Mouse (Mus musculus): Measurements from ENCODE around the gene A630076J17Rik.

Gene A630076J17Rik

GRCm38 (mm10) chr3:107230527-107230926 lies at the start of gene A630076J17Rik:
A630076J17Rik (plus strand) TSS chr3:107230614.
- DNase-seq (ENCODE audit: low read depth): no peak

- DNase-seq (ENCODE audit: low read depth): no peak
Observed at GRCm38 (mm10) chr3:107180860-107181259, 49.6 kb upstream of the A630076J17Rik start.

DNA sequence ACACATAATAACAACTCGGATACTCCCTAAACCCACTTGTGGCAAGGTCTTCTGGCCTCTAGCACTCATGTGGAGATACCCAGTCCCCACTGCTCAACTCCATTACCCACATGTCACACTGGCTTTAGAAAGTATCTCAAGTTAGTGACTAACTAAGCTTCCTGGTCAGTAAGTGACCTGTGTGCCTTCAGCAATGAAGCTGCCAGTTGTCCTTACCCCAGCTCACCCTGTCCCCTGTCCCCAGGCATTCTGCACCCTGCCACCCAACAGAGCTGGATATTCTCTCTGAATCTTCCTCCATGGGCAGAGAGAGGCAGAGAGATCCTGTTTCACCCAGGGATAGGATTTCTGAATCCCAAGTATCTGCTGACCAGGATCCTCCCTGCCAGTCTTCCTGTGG lies 47.7 kb upstream of the A630076J17Rik start, which contains the start of gene Kcna10:
Gene Kcna10 (plus strand): TSS at position 301 of the 400 bp plus-strand sequence.
- no peak for DNase-seq (ENCODE audit: low read depth)

- peak; percentile 22 for DNase-seq (ENCODE audit: low read depth)
Observed at GRCm38 (mm10) chr3:107183178-107183577, 47.2 kb upstream of the A630076J17Rik start.

GRCm38 (mm10) chr3:107185597-107185996 lies 44.8 kb upstream of the A630076J17Rik start:
- DNase-seq (ENCODE audit: low read depth): no peak

DNA sequence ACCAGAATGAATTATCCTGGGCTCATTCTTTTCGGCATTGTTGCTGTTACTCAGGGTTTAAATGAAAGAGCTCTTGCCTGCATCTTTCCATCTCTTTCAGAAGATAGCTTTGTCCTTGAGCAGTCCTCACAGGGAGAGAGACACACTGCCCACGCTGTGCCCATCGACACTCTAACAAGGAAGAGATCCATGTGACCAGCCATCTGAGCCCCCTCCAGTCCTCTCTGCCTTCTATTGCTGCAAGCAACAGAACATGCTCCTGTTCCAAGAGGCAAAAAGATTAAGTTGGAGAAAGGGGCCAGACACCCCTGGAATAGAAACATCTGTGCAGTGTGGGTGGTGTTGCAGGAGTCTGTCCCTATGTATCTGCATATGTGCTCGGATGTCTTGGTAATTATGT lies 43.4 kb upstream of the A630076J17Rik start:
- DNase-seq (ENCODE audit: low read depth): no peak

GRCm38 (mm10) chr3:107188226-107188899 lies 42.1 kb upstream of the A630076J17Rik start:
- DNase-seq (ENCODE audit: low read depth): peak; percentile 44

DNA sequence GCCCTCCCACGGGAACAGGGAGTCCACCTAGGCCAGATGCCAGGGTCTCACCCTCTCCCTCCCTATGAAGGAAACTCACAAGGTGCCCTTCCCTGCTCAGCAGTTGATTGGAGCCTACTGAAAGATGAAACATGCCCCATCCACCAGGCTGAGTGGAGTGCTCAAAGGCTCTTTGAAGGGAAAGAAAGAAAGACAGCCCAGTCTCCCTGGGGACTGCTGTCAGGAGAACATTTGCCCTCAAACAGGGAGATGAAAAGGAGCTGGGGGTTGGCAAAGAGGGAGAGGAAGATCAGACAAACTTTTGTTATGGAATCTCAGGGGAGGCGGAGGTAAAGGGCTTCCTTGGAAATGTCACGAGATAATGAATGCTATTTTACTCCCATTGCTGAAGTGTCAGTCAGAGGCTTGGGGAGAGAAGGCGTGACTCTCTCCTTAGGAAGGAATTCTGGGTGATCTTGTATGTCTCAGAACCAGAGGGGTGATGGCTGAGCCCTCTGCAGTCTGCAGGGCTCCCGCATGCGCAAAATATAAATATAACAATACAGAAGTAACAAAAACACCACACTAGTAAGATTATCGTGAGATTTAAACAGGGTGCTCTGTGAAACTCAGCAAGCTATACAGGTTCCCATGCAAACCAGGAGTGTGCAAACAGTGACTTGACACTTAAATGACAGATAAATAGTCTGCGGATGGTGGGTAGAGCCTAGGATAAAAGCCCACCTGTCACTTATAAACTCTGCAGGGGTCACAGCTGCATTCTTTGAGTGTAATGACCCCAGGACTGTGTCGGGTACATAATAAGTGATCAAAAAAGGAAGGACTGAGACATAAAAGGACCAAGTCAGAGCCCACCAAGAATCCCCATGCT lies 28.9 kb upstream of the A630076J17Rik start:
- DNase-seq (ENCODE audit: low read depth): no peak

DNA sequence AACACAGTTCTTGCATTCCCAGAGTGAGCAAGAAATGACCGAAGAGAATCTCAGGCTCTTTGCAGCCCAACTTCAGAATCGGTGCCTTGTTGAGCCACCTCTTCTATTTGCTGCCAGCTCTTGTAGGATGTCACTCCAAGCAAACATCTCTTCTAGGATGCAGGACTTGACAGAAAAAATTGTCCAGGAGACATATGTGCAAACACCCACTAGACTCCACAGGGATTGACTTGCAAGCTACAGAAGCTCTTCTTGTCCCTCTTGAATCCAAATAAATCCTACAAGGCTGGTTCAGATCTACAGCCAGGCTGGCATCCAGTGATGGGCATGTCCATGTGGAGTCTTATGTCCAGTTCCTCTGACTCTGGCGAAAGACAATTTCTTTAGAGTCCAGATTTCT lies 26.0 kb upstream of the A630076J17Rik start:
- DNase-seq (ENCODE audit: low read depth): no peak

DNA sequence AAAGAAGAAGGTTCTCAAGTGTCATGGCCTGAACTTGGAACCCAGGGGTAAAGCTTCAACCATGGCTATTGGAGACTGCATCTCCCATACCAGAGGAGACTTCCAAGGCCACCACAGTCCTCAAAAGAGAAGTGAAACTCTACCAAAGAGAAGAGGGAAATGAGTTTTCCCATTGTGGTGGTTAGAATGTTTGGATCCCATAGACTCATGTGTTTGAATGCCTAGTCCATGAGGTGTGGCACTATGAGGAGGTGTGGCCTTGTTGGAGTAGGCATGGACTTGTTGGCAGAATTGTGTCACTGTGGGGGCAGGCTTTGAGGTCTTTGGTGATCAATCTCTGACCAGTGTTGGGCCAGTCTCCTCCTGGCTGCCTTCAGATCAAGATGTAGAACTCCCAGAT lies 25.2 kb upstream of the A630076J17Rik start:
- DNase-seq (ENCODE audit: low read depth): no peak

DNA sequence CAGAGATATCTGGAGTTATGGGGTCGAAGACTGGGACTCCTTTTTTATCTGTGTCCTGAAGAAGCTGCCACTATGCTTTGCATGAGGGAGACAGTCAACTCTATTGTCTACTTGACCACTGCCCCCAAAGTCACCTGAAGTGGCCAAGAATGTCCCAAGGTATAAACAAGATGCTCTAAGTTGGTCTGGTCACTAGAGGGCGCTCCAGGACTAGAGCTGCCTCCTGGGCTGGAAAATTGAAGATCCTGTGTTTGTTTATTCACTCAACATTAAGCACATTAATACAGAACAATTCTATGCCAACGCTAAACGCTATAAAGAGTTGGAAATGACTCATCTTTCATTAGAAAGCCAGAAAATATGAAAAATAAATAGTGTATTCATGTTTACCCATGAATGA lies 24.4 kb upstream of the A630076J17Rik start:
- DNase-seq (ENCODE audit: low read depth): peak; percentile 75

GRCm38 (mm10) chr3:107206490-107207150 lies 23.8 kb upstream of the A630076J17Rik start:
- no peak for DNase-seq (ENCODE audit: low read depth)

DNA sequence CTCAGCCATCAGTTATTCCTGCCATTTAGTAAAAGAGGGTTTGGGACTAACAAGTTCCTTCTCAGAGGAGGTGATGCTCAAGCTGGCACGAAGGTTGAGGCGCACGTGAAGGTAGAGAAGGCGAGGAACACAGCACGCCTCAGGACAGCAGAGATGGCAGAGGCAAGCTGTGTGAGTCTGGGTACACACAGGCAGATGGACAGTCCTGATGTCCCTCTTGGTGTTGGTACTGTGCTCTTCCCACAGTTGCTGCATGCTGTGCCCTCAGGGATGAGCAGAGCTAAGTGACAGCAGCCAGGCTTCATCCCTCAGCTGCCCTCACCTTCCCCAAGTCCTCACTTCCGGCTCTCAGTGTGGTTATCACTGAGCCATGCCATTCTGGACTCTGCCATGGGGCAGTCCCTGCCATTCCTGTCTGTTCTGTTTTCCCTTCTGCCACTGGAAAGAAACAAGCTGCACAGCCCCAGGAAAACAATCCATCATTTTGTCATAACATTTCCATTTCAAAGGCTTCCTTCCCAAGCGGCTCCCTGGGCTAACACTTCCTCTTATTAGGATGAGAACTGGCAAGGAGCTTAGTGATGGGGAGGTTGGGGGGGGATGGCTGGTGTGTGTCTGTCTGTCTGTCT lies 22.7 kb upstream of the A630076J17Rik start:
- DNase-seq (ENCODE audit: low read depth): no peak

DNA sequence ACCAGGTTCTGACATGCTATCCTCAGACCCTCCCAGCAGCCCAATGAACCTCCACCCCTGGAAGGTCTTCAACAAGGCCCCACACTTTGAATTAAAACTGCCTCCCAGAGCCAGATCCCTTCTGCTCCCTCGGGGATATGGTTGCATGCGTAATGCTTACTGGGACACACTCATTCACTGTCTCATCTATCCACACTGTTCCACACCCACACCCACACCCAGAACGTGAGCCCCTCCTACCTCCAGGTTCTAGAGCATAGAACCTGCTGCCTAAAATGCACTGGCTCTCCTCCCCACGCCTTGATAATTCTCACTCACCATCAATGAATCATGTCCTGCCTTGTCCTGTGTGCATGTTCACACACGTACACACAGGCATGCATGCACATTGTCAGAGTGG lies 15.8 kb upstream of the A630076J17Rik start:
- DNase-seq (ENCODE audit: low read depth): no peak

DNA sequence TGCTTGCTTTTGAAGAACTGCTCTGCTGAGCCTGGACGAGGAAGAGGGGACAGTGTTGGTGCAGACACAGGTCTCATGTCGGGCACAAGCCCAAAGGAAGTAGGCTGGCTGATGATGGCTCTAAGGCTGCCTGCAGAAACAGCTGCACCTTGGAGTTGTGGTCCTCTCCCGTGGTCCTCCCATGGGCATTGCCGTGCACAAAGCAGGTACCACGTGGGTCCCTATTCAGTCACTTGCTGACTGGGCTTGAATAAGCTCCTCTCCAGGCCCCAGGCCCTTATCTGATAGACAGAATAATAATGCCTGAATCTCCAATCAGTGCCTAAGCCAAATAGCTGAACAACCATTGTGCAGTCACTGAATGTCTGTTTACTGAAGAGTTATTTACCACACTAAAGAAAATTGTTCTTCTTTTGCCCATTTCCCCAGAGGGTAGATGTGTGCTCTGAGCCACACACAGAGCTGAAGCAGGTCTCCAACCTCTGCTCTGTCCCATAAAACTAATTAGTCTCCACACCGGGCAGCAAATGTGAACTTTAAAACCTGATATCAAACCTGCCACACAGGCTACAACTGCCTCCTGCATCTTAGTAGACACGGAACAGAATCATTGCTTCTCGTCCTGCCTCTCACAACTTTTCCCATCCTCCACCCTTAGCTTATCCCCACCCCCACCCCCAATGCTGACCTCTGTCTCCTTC lies 13.9 kb upstream of the A630076J17Rik start:
- DNase-seq (ENCODE audit: low read depth): no peak

DNA sequence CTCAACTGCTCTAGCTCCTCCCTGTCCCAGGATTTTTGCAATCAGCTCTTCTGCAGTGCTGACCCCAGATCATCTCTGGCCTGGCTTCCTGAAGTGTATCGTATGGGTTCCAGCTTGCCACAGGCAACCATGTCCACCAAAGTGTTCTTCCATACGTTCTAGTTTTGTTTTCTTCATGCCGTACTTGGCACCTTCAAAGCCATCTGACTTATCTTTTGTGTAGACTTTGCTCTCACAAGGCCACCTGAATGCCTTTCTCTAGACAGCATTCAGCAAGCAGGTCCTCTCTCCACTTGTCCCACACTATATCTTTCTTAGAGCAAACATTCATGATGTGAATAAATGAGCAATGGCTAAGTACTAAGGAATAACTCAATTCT lies 13.3 kb upstream of the A630076J17Rik start:
- DNase-seq (ENCODE audit: low read depth): no peak

DNA sequence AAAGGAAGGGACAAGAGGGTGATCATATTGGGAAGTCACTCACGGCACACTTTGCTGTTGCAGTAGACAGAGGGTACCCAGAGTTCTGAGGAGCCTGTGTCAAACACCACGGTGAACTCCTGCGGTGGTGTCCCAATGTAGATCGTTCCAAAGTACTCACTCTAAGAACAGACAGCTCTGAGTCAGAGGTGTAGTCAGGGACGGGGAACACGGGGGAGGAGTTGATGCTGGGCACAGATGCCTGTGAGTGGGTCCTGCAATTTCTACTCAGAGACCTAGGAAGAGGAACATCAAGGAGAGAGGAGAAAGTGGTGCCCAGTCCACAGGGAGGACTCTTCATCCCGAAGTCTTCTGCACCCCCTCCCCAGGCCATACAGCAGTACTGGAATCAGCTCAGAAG lies 11.8 kb upstream of the A630076J17Rik start:
- DNase-seq (ENCODE audit: low read depth): no peak

GRCm38 (mm10) chr3:107221608-107222007 lies 8.8 kb upstream of the A630076J17Rik start, which contains the start of gene Cym:
Cym (minus strand) TSS chr3:107221732.
- DNase-seq (ENCODE audit: low read depth): no peak

DNA sequence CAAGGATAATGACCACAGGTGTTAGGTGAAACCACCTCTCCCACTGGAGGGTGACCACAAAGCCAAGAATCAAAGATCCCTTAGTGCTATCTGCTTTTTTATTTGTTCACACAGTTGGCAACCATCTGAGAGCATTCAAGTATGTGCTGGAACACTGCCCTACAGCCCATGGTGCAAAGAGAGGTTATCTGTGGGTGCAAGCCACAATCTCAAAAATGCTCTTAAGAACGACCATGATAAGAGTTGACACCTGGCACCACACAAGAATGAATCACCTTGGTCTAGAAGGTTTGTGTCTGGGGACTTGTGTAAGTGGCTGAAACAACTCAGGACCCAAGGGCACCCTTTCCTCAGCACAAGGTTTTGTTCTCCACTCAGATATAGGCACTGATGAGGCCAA lies 7.2 kb upstream of the A630076J17Rik start:
- no peak for DNase-seq (ENCODE audit: low read depth)

- DNase-seq (ENCODE audit: low read depth): no peak
Observed at GRCm38 (mm10) chr3:107225820-107226219, 4.6 kb upstream of the A630076J17Rik start.

DNA sequence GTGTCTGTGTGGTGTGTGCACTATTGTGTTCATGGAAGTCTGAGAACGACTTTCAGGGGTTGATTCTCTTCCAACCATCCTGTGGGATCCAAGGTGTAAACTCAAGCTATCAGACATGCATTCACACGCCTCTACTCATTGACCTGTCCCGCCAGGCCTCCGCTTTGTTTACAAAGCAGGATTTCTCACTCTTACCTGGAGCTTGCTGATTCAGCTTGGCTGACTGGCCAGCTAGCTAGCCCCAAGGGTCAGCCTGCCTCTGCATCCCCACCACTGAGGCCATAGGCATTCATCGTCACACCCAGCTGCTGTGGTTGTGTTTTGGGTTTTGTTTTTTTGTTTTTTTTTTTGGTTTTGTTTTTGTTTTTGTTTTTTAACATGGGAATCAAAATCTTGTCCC lies 1.2 kb upstream of the A630076J17Rik start:
- no peak for DNase-seq (ENCODE audit: low read depth)

GRCm38 (mm10) chr3:107229822-107230221 lies 592 bp upstream of the A630076J17Rik start:
- DNase-seq (ENCODE audit: low read depth): peak; percentile 10
